Comparison of ENCODE assay signal across 9 mouse cellular contexts in genomic region chr12:52288537-52288936, GRCm38 (mm10).
DNase-seq lines count a peak whose midpoint lies in the region; ATAC-seq and TF ChIP-seq lines count a peak whose summit lies in the region.
"Had no signal": no experiment of that assay in that cellular context is flagged by ENCODE, and none has a peak within 500 bp of the region (broad histone marks: within the 10 kb centered on the region; RNA-seq: fewer than 3 reads in every experiment).

No protein-coding gene starts in this region.

- peaks cover 10% of the 10 kb centered on the region for H3K4me1 ChIP-seq in lung, adult 2 months (ENCODE audit: control insufficient read depth, insufficient read depth, low read length)

- H3K4me3 ChIP-seq in lung, adult 2 months (replicated peaks; ENCODE audit: extremely low read depth, low read depth, low read length), result no peak overlapping the region

- TF ChIP-seq POLR2A in lung, adult 2 months (IDR thresholded peaks at IDR 0.05; ENCODE audit: borderline replicate concordance, extremely low read depth, low read depth, low read length), result no peak

- no peak for ATAC-seq in activated CD4-positive, CD25-positive, alpha-beta regulatory T cell, adult 4 months
- ATAC-seq: Patski had no signal

- intact Hi-C loops in heart, postnatal 10 days (cut with DNase I), result loop anchor here (5.0 to 10.0 kb wide), 4 partner anchors 104 to 606 kb away; partner anchors contain the start of gene Arhgap5

- WGBS in lung, adult 2 months, result 25% methylated on average over 4 of the region's 4 CpGs

- TF ChIP-seq CTCF in lung, adult 2 months (IDR thresholded peaks at IDR 0.05; ENCODE audit: insufficient read depth, low read length), result no peak

- DNase-seq in urinary bladder, postnatal 14 days (ENCODE audit: low spot score), result peak; percentile 20
- DNase-seq in urinary bladder, adult 2 months (ENCODE audit: low spot score), result no peak
- DNase-seq in heart, postnatal 10 days, result peak; percentile 64 to 72
- peak; percentile 9 for DNase-seq in lung, adult 2 months
- no peak for DNase-seq in cerebellum, adult 8-10 months
- DNase-seq in right cerebral cortex, postnatal 10 days (ENCODE audit: low spot score in 2 of 2), result no peak
- no peak for DNase-seq in right cerebral cortex, postnatal 4 days

Comparison
In these comparisons a context has a peak if more than half of its experiments do, and no peak if none do; other contexts are left out.
1. DNase-seq: peak in urinary bladder, postnatal 14 days (single experiment), heart, postnatal 10 days (2 of 2) and lung, adult 2 months (single experiment); none in urinary bladder, adult 2 months (single experiment), cerebellum, adult 8-10 months (single experiment), right cerebral cortex, postnatal 10 days (0 of 2) and right cerebral cortex, postnatal 4 days (single experiment).